Mouse (Mus musculus) midbrain, embryonic 15.5 days (tissue): Measurements from ENCODE around the gene Litaf. TPM values are rescaled to one million over a fixed set of nuclear protein-coding genes. Genes with fewer than 3 reads are reported as not detected.
"Not testable (repeated sequence)": the region's sequence is repeated elsewhere in the genome, so short reads cannot be mapped to it uniquely, and the experiment has no call there.

ENCODE experiments used
- ATAC-seq: fragments of 200-750 bp; cut with Nextera tagmentation; replicated peaks from 2 replicates; pipeline ENCODE4 v1.8.0; 2017; ENCODE audit warnings: moderate TSS enrichment
- H3K27ac ChIP-seq: fragments of 300-500 bp; sonication (generic); 2 replicates; pipeline ENCODE4 v1.5.1; 2015; ENCODE audit warnings: mild to moderate bottlenecking, inconsistent platforms
- H3K27me3 ChIP-seq: fragments of 300-500 bp; sonication (generic); replicated peaks from 2 replicates; pipeline ENCODE4 v1.6.1; 2015; ENCODE audit warnings: inconsistent platforms
- H3K36me3 ChIP-seq: fragments of 300-500 bp; sonication (generic); replicated peaks from 2 replicates; pipeline ENCODE4 v1.6.1; 2015; ENCODE audit warnings: inconsistent platforms
- H3K4me1 ChIP-seq: fragments of 300-500 bp; sonication (generic); 2 replicates; pipeline ENCODE4 v1.6.1; 2015; ENCODE audit warnings: inconsistent platforms
- H3K4me2 ChIP-seq: fragments of 300-500 bp; sonication (generic); 2 replicates; pipeline ENCODE4 v1.6.1; 2015; ENCODE audit warnings: inconsistent platforms, mild to moderate bottlenecking, moderate library complexity
- H3K4me3 ChIP-seq: fragments of 300-500 bp; sonication (generic); 2 replicates; pipeline ENCODE4 v1.5.1; 2015; ENCODE audit warnings: mild to moderate bottlenecking, inconsistent platforms
- H3K9ac ChIP-seq: fragments of 300-500 bp; sonication (generic); 2 replicates; pipeline ENCODE4 v1.6.1; 2015; ENCODE audit warnings: mild to moderate bottlenecking, inconsistent platforms
- H3K9me3 ChIP-seq: fragments of 300-500 bp; sonication (generic); 2 replicates; pipeline ENCODE4 v1.6.1; 2016; ENCODE audit warnings: inconsistent platforms
- WGBS: fragments of 180-500 bp; shearing (Covaris S2); methylation state at CpG from one replicate; pipeline ENCODE4 v1.1.7; 2015; ENCODE audit warnings: mixed read lengths; 5-methylcytosine and 5-hydroxymethylcytosine counted together
- polyA plus RNA-seq: library from polyadenylated mRNA; unstranded; fragments of >200 nt; fragmentation: Nextera tagmentation; extraction: Ambion mirVana; gene quantifications from 2 replicates; pipeline ENCODE4 v1.2.1, GENCODE M21; 2015

Litaf gene
- polyA plus RNA-seq, 1 experiment from 2014 or later = 28.8 TPM

- Histone ChIP-seq H3K4me3 (no peak overlapping the region), H3K36me3 (no peaks in the 10 kb centered on the region), H3K9ac (no peak overlapping the region), H3K27me3 (no peaks in the 10 kb centered on the region), H3K9me3 (no peaks in the 10 kb centered on the region), H3K4me2 (no peak overlapping the region), H3K27ac (no peak overlapping the region), H3K4me1 (no peaks in the 10 kb centered on the region)
- WGBS = 83% methylated on average over 3 of the region's 3 CpGs
- ATAC-seq = no peak
Observed at GRCm38 (mm10) chr16:11014407-11014806, 51.5 kb downstream of the Litaf start.

GRCm38 (mm10) chr16:11013464-11014147, 52.4 kb downstream of the Litaf start:
- H3K9me3 ChIP-seq, H3K4me3 ChIP-seq, H3K27me3 ChIP-seq, H3K4me1 ChIP-seq, H3K9ac ChIP-seq, H3K36me3 ChIP-seq, H3K27ac ChIP-seq, ATAC-seq, H3K4me2 ChIP-seq: not testable (repeated sequence)
- WGBS = 95% methylated on average over 15 of the region's 19 CpGs

- H3K27me3 ChIP-seq = no peaks in the 10 kb centered on the region
- no peak overlapping the region for H3K4me2 ChIP-seq
- WGBS = 63% methylated on average over 11 of the region's 11 CpGs
- no peak overlapping the region for H3K4me3 ChIP-seq
- H3K27ac ChIP-seq = no peak overlapping the region
- H3K9ac ChIP-seq = no peak overlapping the region
- no peaks in the 10 kb centered on the region for H3K36me3 ChIP-seq
- H3K4me1 ChIP-seq = 0 out of 2 replicates have a peak, but pooled peaks cover 5% of the 10 kb centered on the region
- no peaks in the 10 kb centered on the region for H3K9me3 ChIP-seq
- ATAC-seq = no peak
Observed at GRCm38 (mm10) chr16:11012571-11013463, 53.1 kb downstream of the Litaf start.

GRCm38 (mm10) chr16:11011939-11012338, 54.0 kb downstream of the Litaf start:
- Histone ChIP-seq H3K4me2 (no peak overlapping the region), H3K4me1 (0 out of 2 replicates have a peak, but pooled peaks cover 5% of the 10 kb centered on the region), H3K9ac (no peak overlapping the region), H3K9me3 (no peaks in the 10 kb centered on the region), H3K27ac (no peak overlapping the region), H3K27me3 (no peaks in the 10 kb centered on the region), H3K4me3 (no peak overlapping the region), H3K36me3 (no peaks in the 10 kb centered on the region)
- ATAC-seq = no peak
- 85% methylated on average over 4 of the region's 4 CpGs for WGBS

- no peak overlapping the region for H3K4me2 ChIP-seq
- no peak overlapping the region for H3K9ac ChIP-seq
- no peaks in the 10 kb centered on the region for H3K9me3 ChIP-seq
- no peaks in the 10 kb centered on the region for H3K27me3 ChIP-seq
- H3K27ac ChIP-seq = no peak overlapping the region
- H3K4me3 ChIP-seq = no peak overlapping the region
- 0 out of 2 replicates have a peak, but pooled peaks cover 5% of the 10 kb centered on the region for H3K4me1 ChIP-seq
- WGBS = 79% methylated on average over 2 of the region's 2 CpGs
- H3K36me3 ChIP-seq = no peaks in the 10 kb centered on the region
- no peak for ATAC-seq
Observed at GRCm38 (mm10) chr16:11011206-11011605, 54.8 kb downstream of the Litaf start.

GRCm38 (mm10) chr16:11010270-11010669, 55.7 kb downstream of the Litaf start:
- no peak overlapping the region for H3K9ac ChIP-seq
- no peak for ATAC-seq

GRCm38 (mm10) chr16:11008162-11008991, 57.6 kb downstream of the Litaf start:
- no peak overlapping the region for H3K4me2 ChIP-seq
- no peak overlapping the region for H3K4me3 ChIP-seq
- peak; percentile 62; the same call in 1 of the 2 replicates for ATAC-seq
- H3K4me1 ChIP-seq = 0 out of 2 replicates have a peak, but pooled peaks cover 5% of the 10 kb centered on the region
- H3K9ac ChIP-seq = no peak overlapping the region
- WGBS = 42% methylated on average over 15 of the region's 15 CpGs
- H3K27me3 ChIP-seq = no peaks in the 10 kb centered on the region
- no peaks in the 10 kb centered on the region for H3K9me3 ChIP-seq
- peak overlapping the region; percentile 28 for H3K27ac ChIP-seq
- no peaks in the 10 kb centered on the region for H3K36me3 ChIP-seq

More at GRCm38 (mm10) chr16:11010270-11010669, 55.7 kb downstream of the Litaf start:
- Histone ChIP-seq H3K4me3 (no peak overlapping the region), H3K36me3 (no peaks in the 10 kb centered on the region), H3K27ac (no peak overlapping the region), H3K9me3 (no peaks in the 10 kb centered on the region), H3K4me1 (0 out of 2 replicates have a peak, but pooled peaks cover 5% of the 10 kb centered on the region), H3K27me3 (no peaks in the 10 kb centered on the region), H3K4me2 (no peak overlapping the region)
- WGBS = 91% methylated on average over 4 of the region's 4 CpGs

- H3K4me3 ChIP-seq = no peak overlapping the region
- WGBS = 76% methylated on average over 6 of the region's 6 CpGs
- ATAC-seq = no peak
Observed at GRCm38 (mm10) chr16:11006100-11006499, 59.9 kb downstream of the Litaf start.

GRCm38 (mm10) chr16:11001703-11002659, 64.0 kb downstream of the Litaf start:
- Histone ChIP-seq H3K9me3 (no peaks in the 10 kb centered on the region), H3K4me1 (no peaks in the 10 kb centered on the region), H3K4me3 (no peak overlapping the region), H3K36me3 (no peaks in the 10 kb centered on the region), H3K27ac (no peak overlapping the region), H3K27me3 (no peaks in the 10 kb centered on the region), H3K4me2 (no peak overlapping the region), H3K9ac (no peak overlapping the region)
- 91% methylated on average over 7 of the region's 7 CpGs for WGBS
- ATAC-seq = no peak

More at GRCm38 (mm10) chr16:11006100-11006499, 59.9 kb downstream of the Litaf start:
- Histone ChIP-seq H3K9me3 (no peaks in the 10 kb centered on the region), H3K27ac (no peak overlapping the region), H3K4me2 (no peak overlapping the region), H3K27me3 (no peaks in the 10 kb centered on the region), H3K36me3 (no peaks in the 10 kb centered on the region), H3K4me1 (0 out of 2 replicates have a peak, but pooled peaks cover 5% of the 10 kb centered on the region), H3K9ac (no peak overlapping the region)

- no peaks in the 10 kb centered on the region for H3K9me3 ChIP-seq
- no peak overlapping the region for H3K9ac ChIP-seq
- no peaks in the 10 kb centered on the region for H3K36me3 ChIP-seq
- no peak overlapping the region for H3K4me3 ChIP-seq
- H3K4me1 ChIP-seq = no peaks in the 10 kb centered on the region
- no peak overlapping the region for H3K4me2 ChIP-seq
- ATAC-seq = no peak
- no peak overlapping the region for H3K27ac ChIP-seq
- no peaks in the 10 kb centered on the region for H3K27me3 ChIP-seq
- 69% methylated on average over 3 of the region's 3 CpGs for WGBS
Observed at GRCm38 (mm10) chr16:10999809-11000208, 66.1 kb downstream of the Litaf start.

GRCm38 (mm10) chr16:10998224-10998623, 67.7 kb downstream of the Litaf start:
- Histone ChIP-seq H3K9me3 (no peaks in the 10 kb centered on the region), H3K9ac (no peak overlapping the region), H3K36me3 (no peaks in the 10 kb centered on the region), H3K4me2 (no peak overlapping the region), H3K4me3 (no peak overlapping the region), H3K27me3 (no peaks in the 10 kb centered on the region), H3K4me1 (peaks cover 7% of the 10 kb centered on the region; the same call in 1 of the 2 replicates), H3K27ac (no peak overlapping the region)
- no peak for ATAC-seq
- WGBS = 77% methylated on average over 9 of the region's 9 CpGs
